Mouse (Mus musculus) right cerebral cortex, postnatal 14 days (tissue): ENCODE results near the gene Plau.

ENCODE experiments used
- DNase-seq: peaks from one replicate; pipeline ENCODE4 v3.0.0; 2022

Plau gene

GRCm38 (mm10) chr14:20809349-20809748 lies 27.1 kb upstream of the Plau start:
- no peak for DNase-seq

- no peak for DNase-seq
Observed at GRCm38 (mm10) chr14:20809820-20810219, 26.6 kb upstream of the Plau start.

GRCm38 (mm10) chr14:20811236-20811635 lies 25.2 kb upstream of the Plau start:
- no peak for DNase-seq

- DNase-seq, result no peak
Observed at GRCm38 (mm10) chr14:20811779-20812406, 24.6 kb upstream of the Plau start.

GRCm38 (mm10) chr14:20815448-20815847 lies 21.0 kb upstream of the Plau start:
- no peak for DNase-seq

GRCm38 (mm10) chr14:20824517-20824916 lies 11.9 kb upstream of the Plau start:
- DNase-seq, result no peak

- DNase-seq, result no peak
Observed at GRCm38 (mm10) chr14:20825516-20825915, 10.9 kb upstream of the Plau start.

GRCm38 (mm10) chr14:20827061-20827460 lies 9.4 kb upstream of the Plau start:
- DNase-seq, result no peak

- DNase-seq, result no peak
Observed at GRCm38 (mm10) chr14:20827491-20827890, 9.0 kb upstream of the Plau start.

GRCm38 (mm10) chr14:20828524-20828923 lies 7.9 kb upstream of the Plau start:
- no peak for DNase-seq

- DNase-seq, result no peak
Observed at GRCm38 (mm10) chr14:20829523-20830366, 6.7 kb upstream of the Plau start.

GRCm38 (mm10) chr14:20831141-20831910 lies 5.1 kb upstream of the Plau start:
- no peak for DNase-seq

- DNase-seq, result no peak
Observed at GRCm38 (mm10) chr14:20831915-20832314, 4.5 kb upstream of the Plau start.

GRCm38 (mm10) chr14:20833525-20833924 lies 2.9 kb upstream of the Plau start:
- no peak for DNase-seq

GRCm38 (mm10) chr14:20834136-20834535 lies 2.3 kb upstream of the Plau start:
- no peak for DNase-seq

- no peak for DNase-seq
Observed at GRCm38 (mm10) chr14:20836905-20837376, 481 bp downstream of the Plau start.

GRCm38 (mm10) chr14:20837681-20838080 lies 1.2 kb downstream of the Plau start:
- DNase-seq, result no peak

GRCm38 (mm10) chr14:20841526-20841925 lies 5.1 kb downstream of the Plau start:
- no peak for DNase-seq

GRCm38 (mm10) chr14:20842629-20843028 lies 6.2 kb downstream of the Plau start:
- no peak for DNase-seq

GRCm38 (mm10) chr14:20844126-20844525 lies 7.7 kb downstream of the Plau start:
- no peak for DNase-seq

GRCm38 (mm10) chr14:20844671-20845576 lies 8.5 kb downstream of the Plau start:
- no peak for DNase-seq

GRCm38 (mm10) chr14:20845577-20846088 lies 9.2 kb downstream of the Plau start:
- DNase-seq, result no peak
